Comparison of ENCODE assay signal across 21 mouse cellular contexts in the genomic region with DNA sequence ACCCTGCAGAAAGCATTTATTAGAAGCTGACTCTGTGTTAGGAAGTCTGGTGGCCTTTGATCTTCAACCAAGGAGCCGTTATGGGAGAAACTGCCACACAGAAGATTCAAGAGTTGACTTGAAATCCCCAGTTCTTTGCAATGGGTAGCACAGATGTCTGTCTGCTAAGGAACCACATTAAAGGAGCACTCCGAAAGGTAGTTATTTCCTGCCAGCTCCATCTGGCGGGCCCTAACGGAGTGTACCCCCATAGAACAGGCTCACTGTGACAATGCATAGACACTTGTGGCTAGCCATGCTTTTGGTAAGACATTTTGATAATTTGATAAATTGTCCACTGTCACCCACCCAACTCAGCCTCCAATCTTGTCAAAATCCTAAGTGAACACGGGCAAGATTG.
DNase-seq lines count a peak whose midpoint lies in the region; ATAC-seq and TF ChIP-seq lines count a peak whose summit lies in the region.
"Had no signal": no experiment of that assay in that cellular context is flagged by ENCODE, and none has a peak within 500 bp of the region (broad histone marks: within the 10 kb centered on the region; RNA-seq: fewer than 3 reads in every experiment).

No protein-coding gene starts in this region.

- DNase-seq in heart, postnatal 0 days (ENCODE audit: low spot score), result no peak
- DNase-seq in heart, postnatal 4 days, result no peak
- DNase-seq in thymus, postnatal 0 days (ENCODE audit: low spot score), result peak; percentile 91
- no peak for DNase-seq in left cerebral cortex, adult 2 months (ENCODE audit: extremely low spot score in 1 of 2, low spot score in 2 of 2)
- no peak for DNase-seq in adrenal gland, postnatal 10 days
- DNase-seq: cerebellum, adult 8-10 months; gastrocnemius, adult 2 months; kidney, adult 9 months; kidney, postnatal 4 days; layer of hippocampus, adult 9-11 months; lung, postnatal 4 days had no signal

- H3K27ac ChIP-seq in heart, postnatal 0 days (ENCODE audit: low read depth), result peak overlapping the region; percentile 12; the same call in 1 of the 2 replicates
- H3K27ac ChIP-seq in hindbrain, embryonic 12.5 days, result no peak overlapping the region
- H3K27ac ChIP-seq in left cerebral cortex, adult 2 months, result no peak overlapping the region
- H3K27ac ChIP-seq: gastrocnemius, adult 2 months; heart, embryonic 15.5 days; hindbrain, embryonic 13.5 days; intestine, embryonic 15.5 days; liver, embryonic 12.5 days; lung, embryonic 15.5 days had no signal

- H3K4me3 ChIP-seq in heart, postnatal 0 days (ENCODE audit: low read depth, low read length), result no peak overlapping the region
- H3K4me3 ChIP-seq in hindbrain, embryonic 12.5 days, result no peak overlapping the region
- no peak overlapping the region for H3K4me3 ChIP-seq in left cerebral cortex, adult 2 months
- H3K4me3 ChIP-seq: forebrain, embryonic 10.5 days; gastrocnemius, adult 2 months; heart, embryonic 15.5 days; hindbrain, embryonic 13.5 days; intestine, embryonic 15.5 days; limb, embryonic 12.5 days; liver, embryonic 12.5 days; lung, embryonic 15.5 days had no signal

- no peak overlapping the region for H3K9ac ChIP-seq in heart, postnatal 0 days (replicated peaks; ENCODE audit: low read depth, low read length)
- H3K9ac ChIP-seq in hindbrain, embryonic 12.5 days, result no peak overlapping the region
- H3K9ac ChIP-seq: heart, embryonic 15.5 days; hindbrain, embryonic 13.5 days; intestine, embryonic 15.5 days; limb, embryonic 12.5 days; liver, embryonic 12.5 days; lung, embryonic 15.5 days had no signal

- 77% methylated on average over 5 of the region's 5 CpGs for WGBS in heart, postnatal 0 days
- 73% methylated on average over 5 of the region's 5 CpGs for WGBS in hindbrain, embryonic 12.5 days

- no peaks in the 10 kb centered on the region for H3K36me3 ChIP-seq in heart, postnatal 0 days (replicated peaks; ENCODE audit: control insufficient read depth, insufficient read depth, low read length)
- H3K36me3 ChIP-seq in hindbrain, embryonic 12.5 days, result no peaks in the 10 kb centered on the region
- H3K36me3 ChIP-seq: forebrain, embryonic 10.5 days; heart, embryonic 15.5 days; hindbrain, embryonic 13.5 days; intestine, embryonic 15.5 days; limb, embryonic 12.5 days; liver, embryonic 12.5 days; lung, embryonic 15.5 days had no signal

- no peak for TF ChIP-seq CTCF in heart, postnatal 0 days (IDR thresholded peaks at IDR 0.05; ENCODE audit: low read depth)
- no peak for TF ChIP-seq CTCF in left cerebral cortex, adult 2 months (IDR thresholded peaks at IDR 0.05)

- no peaks in the 10 kb centered on the region for H3K27me3 ChIP-seq in heart, postnatal 0 days (ENCODE audit: control insufficient read depth, insufficient read depth, low read length)
- no peaks in the 10 kb centered on the region for H3K27me3 ChIP-seq in hindbrain, embryonic 12.5 days
- H3K27me3 ChIP-seq: heart, embryonic 15.5 days; limb, embryonic 12.5 days; lung, embryonic 15.5 days; Patski had no signal

- ATAC-seq in heart, postnatal 0 days (ENCODE audit: insufficient read depth, low read depth), result no peak
- ATAC-seq in inflammation-experienced regulatory T-cells, adult 6 months, result peak; percentile 91
- no peak for ATAC-seq in hindbrain, embryonic 12.5 days (ENCODE audit: low FRiP score)
- ATAC-seq: intestine, embryonic 15.5 days; liver, embryonic 12.5 days; Patski had no signal

- intact Hi-C loops in left cerebral cortex, adult 2 months (cut with DNase I), result no loop called here

- 0 out of 2 replicates have a peak, but pooled peaks cover 3% of the 10 kb centered on the region for H3K4me1 ChIP-seq in heart, postnatal 0 days (ENCODE audit: control insufficient read depth, insufficient read depth)
- H3K4me1 ChIP-seq in hindbrain, embryonic 12.5 days, result peaks cover 5% of the 10 kb centered on the region; the same call in 1 of the 2 replicates
- H3K4me1 ChIP-seq: hindbrain, embryonic 13.5 days; liver, embryonic 12.5 days had no signal

- no peak for TF ChIP-seq EP300 in heart, postnatal 0 days (IDR thresholded peaks at IDR 0.05; ENCODE audit: low read depth)

- H3K4me2 ChIP-seq in heart, postnatal 0 days (ENCODE audit: low read depth, low read length), result no peak overlapping the region
- no peak overlapping the region for H3K4me2 ChIP-seq in hindbrain, embryonic 12.5 days (replicated peaks)
- H3K4me2 ChIP-seq: hindbrain, embryonic 13.5 days; intestine, embryonic 15.5 days; limb, embryonic 12.5 days; liver, embryonic 12.5 days; lung, embryonic 15.5 days had no signal

- H3K9me3 ChIP-seq in heart, postnatal 0 days (replicated peaks; ENCODE audit: control insufficient read depth, low read length), result no peaks in the 10 kb centered on the region
- H3K9me3 ChIP-seq in hindbrain, embryonic 12.5 days (replicated peaks), result no peaks in the 10 kb centered on the region
- H3K9me3 ChIP-seq: forebrain, embryonic 10.5 days; heart, embryonic 15.5 days; hindbrain, embryonic 13.5 days; intestine, embryonic 15.5 days; limb, embryonic 12.5 days; liver, embryonic 12.5 days; lung, embryonic 15.5 days had no signal
